Comparison of ENCODE assay signal across 20 mouse cellular contexts in genomic region chr1:121511186-121511585, GRCm38 (mm10). TPM values are rescaled to one million over a fixed set of nuclear protein-coding genes. Genes with fewer than 3 reads are reported as not detected.
DNase-seq lines count a peak whose midpoint lies in the region; ATAC-seq and TF ChIP-seq lines count a peak whose summit lies in the region.
"Had no signal": no experiment of that assay in that cellular context is flagged by ENCODE, and none has a peak within 500 bp of the region (broad histone marks: within the 10 kb centered on the region; RNA-seq: fewer than 3 reads in every experiment).

No protein-coding gene starts in this region.

- H3K4me1 ChIP-seq in embryonic facial prominence, embryonic 14.5 days (ENCODE audit: control insufficient read depth, insufficient read depth, low read length) = no peaks in the 10 kb centered on the region
- H3K4me1 ChIP-seq in embryonic facial prominence, embryonic 10.5 days = no peaks in the 10 kb centered on the region
- no peaks in the 10 kb centered on the region for H3K4me1 ChIP-seq in hindbrain, embryonic 13.5 days (replicated peaks)
- no peaks in the 10 kb centered on the region for H3K4me1 ChIP-seq in hindbrain, embryonic 12.5 days
- H3K4me1 ChIP-seq in lung, embryonic 14.5 days (ENCODE audit: insufficient read depth) = no peaks in the 10 kb centered on the region
- H3K4me1 ChIP-seq in lung, adult 2 months (ENCODE audit: control insufficient read depth, insufficient read depth, low read length) = no peaks in the 10 kb centered on the region
- H3K4me1 ChIP-seq: embryonic facial prominence, embryonic 13.5 days; heart, embryonic 13.5 days; hindbrain, embryonic 15.5 days had no signal

- no peaks in the 10 kb centered on the region for H3K9me3 ChIP-seq in embryonic facial prominence, embryonic 14.5 days (ENCODE audit: control insufficient read depth, low read length)
- H3K9me3 ChIP-seq in embryonic facial prominence, embryonic 10.5 days = no peaks in the 10 kb centered on the region
- H3K9me3 ChIP-seq in hindbrain, embryonic 13.5 days = peaks cover 3% of the 10 kb centered on the region; the same call in 1 of the 2 replicates
- no peaks in the 10 kb centered on the region for H3K9me3 ChIP-seq in hindbrain, embryonic 12.5 days (replicated peaks)
- no peaks in the 10 kb centered on the region for H3K9me3 ChIP-seq in lung, embryonic 14.5 days (ENCODE audit: low read depth, low read length)
- H3K9me3 ChIP-seq: embryonic facial prominence, embryonic 13.5 days; hindbrain, embryonic 15.5 days had no signal

- no peak for ATAC-seq in embryonic facial prominence, embryonic 14.5 days (ENCODE audit: low read depth)
- 0 out of 2 replicates have a peak, but pooled peaks have one; percentile 39 for ATAC-seq in hindbrain, embryonic 13.5 days (ENCODE audit: low FRiP score)
- no peak for ATAC-seq in hindbrain, embryonic 12.5 days (ENCODE audit: low FRiP score)
- ATAC-seq in lung, embryonic 14.5 days (ENCODE audit: insufficient read depth) = no peak

- TF ChIP-seq CTCF in lung, embryonic 14.5 days (IDR thresholded peaks at IDR 0.05; ENCODE audit: low read depth) = no peak
- no peak for TF ChIP-seq CTCF in lung, adult 2 months (IDR thresholded peaks at IDR 0.05; ENCODE audit: insufficient read depth, low read length)

- peaks cover 5% of the 10 kb centered on the region; the same call in 1 of the 2 replicates for H3K36me3 ChIP-seq in embryonic facial prominence, embryonic 14.5 days (ENCODE audit: control insufficient read depth, insufficient read depth, low read length)
- no peaks in the 10 kb centered on the region; the same call in 1 of the 2 replicates for H3K36me3 ChIP-seq in embryonic facial prominence, embryonic 10.5 days (replicated peaks)
- no peaks in the 10 kb centered on the region for H3K36me3 ChIP-seq in hindbrain, embryonic 13.5 days
- H3K36me3 ChIP-seq in hindbrain, embryonic 12.5 days = no peaks in the 10 kb centered on the region
- H3K36me3 ChIP-seq in lung, embryonic 14.5 days (ENCODE audit: insufficient read depth) = no peaks in the 10 kb centered on the region
- H3K36me3 ChIP-seq: hindbrain, embryonic 15.5 days had no signal

- H3K4me2 ChIP-seq in embryonic facial prominence, embryonic 14.5 days (ENCODE audit: low read depth, low read length) = no peak overlapping the region
- no peak overlapping the region for H3K4me2 ChIP-seq in hindbrain, embryonic 13.5 days
- no peak overlapping the region for H3K4me2 ChIP-seq in hindbrain, embryonic 12.5 days (replicated peaks)
- no peak overlapping the region for H3K4me2 ChIP-seq in lung, embryonic 14.5 days
- H3K4me2 ChIP-seq: embryonic facial prominence, embryonic 13.5 days; heart, embryonic 13.5 days; hindbrain, embryonic 15.5 days had no signal

- no peak overlapping the region for H3K9ac ChIP-seq in embryonic facial prominence, embryonic 14.5 days (ENCODE audit: low read depth, low read length)
- H3K9ac ChIP-seq in hindbrain, embryonic 13.5 days = no peak overlapping the region
- H3K9ac ChIP-seq in hindbrain, embryonic 12.5 days = no peak overlapping the region
- no peak overlapping the region for H3K9ac ChIP-seq in lung, embryonic 14.5 days
- H3K9ac ChIP-seq: embryonic facial prominence, embryonic 13.5 days; heart, embryonic 13.5 days; hindbrain, embryonic 15.5 days had no signal

- 41% methylated on average over 2 of the region's 2 CpGs for WGBS in embryonic facial prominence, embryonic 14.5 days
- WGBS in embryonic facial prominence, embryonic 10.5 days = 63% methylated on average over 2 of the region's 2 CpGs
- 56% methylated on average over 2 of the region's 2 CpGs for whole genome bisulfite sequencing in hindbrain, embryonic 13.5 days
- 30% methylated on average over 2 of the region's 2 CpGs for WGBS in hindbrain, embryonic 12.5 days
- 32% methylated on average over 2 of the region's 2 CpGs for WGBS in lung, embryonic 14.5 days
- 40% methylated on average over 2 of the region's 2 CpGs for whole genome bisulfite sequencing in lung, adult 2 months

- no peak overlapping the region for H3K27ac ChIP-seq in embryonic facial prominence, embryonic 14.5 days (replicated peaks; ENCODE audit: low read depth, low read length)
- H3K27ac ChIP-seq in embryonic facial prominence, embryonic 10.5 days (replicated peaks) = no peak overlapping the region
- H3K27ac ChIP-seq in hindbrain, embryonic 13.5 days = no peak overlapping the region
- H3K27ac ChIP-seq in hindbrain, embryonic 12.5 days = no peak overlapping the region
- no peak overlapping the region for H3K27ac ChIP-seq in lung, embryonic 14.5 days (ENCODE audit: low read depth)
- H3K27ac ChIP-seq: embryonic facial prominence, embryonic 13.5 days; heart, embryonic 13.5 days; hindbrain, embryonic 15.5 days had no signal

- no peak overlapping the region for H3K4me3 ChIP-seq in embryonic facial prominence, embryonic 14.5 days (ENCODE audit: low read depth, low read length)
- no peak overlapping the region for H3K4me3 ChIP-seq in embryonic facial prominence, embryonic 10.5 days
- no peak overlapping the region for H3K4me3 ChIP-seq in hindbrain, embryonic 13.5 days
- H3K4me3 ChIP-seq in hindbrain, embryonic 12.5 days = no peak overlapping the region
- no peak overlapping the region for H3K4me3 ChIP-seq in lung, embryonic 14.5 days (ENCODE audit: low read depth, low read length)
- H3K4me3 ChIP-seq in lung, adult 2 months (replicated peaks; ENCODE audit: extremely low read depth, low read depth, low read length) = no peak overlapping the region
- H3K4me3 ChIP-seq: embryonic facial prominence, embryonic 13.5 days; heart, embryonic 13.5 days; hindbrain, embryonic 15.5 days had no signal

- H3K27me3 ChIP-seq in embryonic facial prominence, embryonic 14.5 days (replicated peaks; ENCODE audit: control insufficient read depth, insufficient read depth, low read length) = no peaks in the 10 kb centered on the region
- no peaks in the 10 kb centered on the region for H3K27me3 ChIP-seq in embryonic facial prominence, embryonic 10.5 days (replicated peaks; ENCODE audit: low read depth, poor library complexity, severe bottlenecking)
- no peaks in the 10 kb centered on the region for H3K27me3 ChIP-seq in hindbrain, embryonic 13.5 days
- no peaks in the 10 kb centered on the region for H3K27me3 ChIP-seq in hindbrain, embryonic 12.5 days
- no peaks in the 10 kb centered on the region for H3K27me3 ChIP-seq in lung, embryonic 14.5 days (ENCODE audit: insufficient read depth, low read length)
- H3K27me3 ChIP-seq: CH12.LX; embryonic facial prominence, embryonic 13.5 days; heart, embryonic 13.5 days; hindbrain, embryonic 15.5 days had no signal

- DNase-seq in embryonic facial prominence, embryonic 14.5 days (ENCODE audit: low spot score) = peak; percentile 20
- no peak for DNase-seq in embryonic facial prominence, embryonic 10.5 days (ENCODE audit: low spot score)
- DNase-seq in lung, embryonic 14.5 days = peak; percentile 14
- DNase-seq in lung, adult 2 months = no peak
- DNase-seq in NIH3T3 (ENCODE audit: low read depth) = peak; percentile 33
- no peak for DNase-seq in right cerebral cortex, postnatal 14 days
- DNase-seq: adrenal gland, postnatal 10 days; gastrocnemius, postnatal 36 days; heart, adult 11 months; heart, postnatal 36 days; kidney, adult 11 months; kidney, adult 9 months had no signal

- no peak for TF ChIP-seq POLR2A in lung, adult 2 months (IDR thresholded peaks at IDR 0.05; ENCODE audit: borderline replicate concordance, extremely low read depth, low read depth, low read length)

RNA-seq across cellular contexts. Expression of gene Htr5b, which starts 17.1 kb away (rescaled TPM):
- 0.25 and 0.30 TPM in 2 replicates for polyA plus RNA-seq in embryonic facial prominence, embryonic 14.5 days (2014; fragmentation: Nextera tagmentation; extraction: Ambion mirVana)
- 0.15 and 0.31 TPM in 2 replicates for polyA plus RNA-seq in embryonic facial prominence, embryonic 10.5 days (2016; fragmentation: Nextera tagmentation; extraction: Ambion mirVana)
- 0.49 and 0.58 TPM in 2 replicates for polyA plus RNA-seq in hindbrain, embryonic 13.5 days (2015; fragmentation: Nextera tagmentation; extraction: Ambion mirVana)
- not detected in 2 replicates for polyA plus RNA-seq in hindbrain, embryonic 12.5 days (2016; fragmentation: Nextera tagmentation; extraction: Ambion mirVana)
- 0.09 and 0.14 TPM in 2 replicates for polyA plus RNA-seq in lung, embryonic 14.5 days (2014; fragmentation: Nextera tagmentation; extraction: Ambion mirVana)
- not detected in 2 replicates for polyA plus RNA-seq in lung, adult 2 months (2012; rRNA removed)
- polyA plus RNA-seq: heart, postnatal 0 days; intestine, embryonic 14.5 days had no signal

RNA-seq across cellular contexts. Expression of gene Ddx18, which starts 56.6 kb away (rescaled TPM):
- 58.7 and 61.4 TPM in 2 replicates for polyA plus RNA-seq in embryonic facial prominence, embryonic 14.5 days (2014; fragmentation: Nextera tagmentation; extraction: Ambion mirVana)
- 77.9 and 81.4 TPM in 2 replicates for polyA plus RNA-seq in embryonic facial prominence, embryonic 10.5 days (2016; fragmentation: Nextera tagmentation; extraction: Ambion mirVana)
- 50.6 and 52.9 TPM in 2 replicates for polyA plus RNA-seq in hindbrain, embryonic 13.5 days (2015; fragmentation: Nextera tagmentation; extraction: Ambion mirVana)
- 57.4 and 59.6 TPM in 2 replicates for polyA plus RNA-seq in hindbrain, embryonic 12.5 days (2016; fragmentation: Nextera tagmentation; extraction: Ambion mirVana)
- polyA plus RNA-seq in lung, embryonic 14.5 days (2014; fragmentation: Nextera tagmentation; extraction: Ambion mirVana) = 68.4 and 69.4 TPM in 2 replicates
- polyA plus RNA-seq in lung, adult 2 months (2012; rRNA removed) = 23.7 and 42.0 TPM in 2 replicates

Comparison
In these comparisons a context has a peak if more than half of its experiments do, and no peak if none do; other contexts are left out.
1. DNase-seq: peak in embryonic facial prominence, embryonic 14.5 days (single experiment), lung, embryonic 14.5 days (single experiment) and NIH3T3 (single experiment); none in embryonic facial prominence, embryonic 10.5 days (single experiment), lung, adult 2 months (single experiment) and right cerebral cortex, postnatal 14 days (single experiment).